Mouse (Mus musculus): Measurements from ENCODE around the gene Pald1. TPM values are rescaled to one million over a fixed set of nuclear protein-coding genes. Genes with fewer than 3 reads are reported as not detected.

The Pald1 gene
- total RNA-seq, 4 experiments from 2014 or later = 10.6 to 15.2 (median 13.0) TPM

- no peak for DNase-seq (ENCODE audit: low spot score in 2 of 2)
Measured at GRCm38 (mm10) chr10:61284309-61284708, 99.0 kb downstream of the Pald1 start.

GRCm38 (mm10) chr10:61281115-61281514 is 102.2 kb downstream of the Pald1 start:
- DNase-seq (ENCODE audit: low spot score in 2 of 2) = no peak

GRCm38 (mm10) chr10:61277918-61278674 is 105.2 kb downstream of the Pald1 start:
- DNase-seq (ENCODE audit: low spot score in 2 of 2) = no peak

- no peak for DNase-seq (ENCODE audit: low spot score in 2 of 2)
Measured at GRCm38 (mm10) chr10:61277051-61277450, 106.3 kb downstream of the Pald1 start.

GRCm38 (mm10) chr10:61275669-61276110 is 107.6 kb downstream of the Pald1 start:
- no peak for DNase-seq (ENCODE audit: low spot score in 2 of 2)

DNA sequence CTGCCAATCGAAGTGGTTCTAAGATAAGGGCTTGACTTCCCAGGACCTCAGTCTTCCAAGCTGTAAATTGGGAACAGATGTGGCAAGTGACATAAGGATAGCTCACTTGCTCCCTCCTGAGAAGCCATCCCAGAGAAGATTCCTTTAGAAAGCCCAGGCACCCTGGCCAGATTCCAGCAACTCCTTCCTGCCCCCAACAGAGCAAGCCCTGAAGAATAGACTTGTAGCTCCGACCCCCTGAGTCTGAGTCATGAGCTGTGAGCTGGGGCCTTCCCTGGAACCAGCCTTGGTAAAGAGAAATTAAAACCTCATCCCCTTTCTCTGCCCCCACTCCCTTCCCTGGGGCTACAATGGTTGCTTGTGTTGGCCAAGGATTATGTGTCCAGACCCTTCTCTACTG is 108.8 kb downstream of the Pald1 start:
- no peak for DNase-seq (ENCODE audit: low spot score in 2 of 2)

- DNase-seq (ENCODE audit: low spot score in 2 of 2) = no peak
Measured at GRCm38 (mm10) chr10:61273844-61274215, 109.5 kb downstream of the Pald1 start.

- DNase-seq (ENCODE audit: low spot score in 2 of 2) = no peak
Measured at GRCm38 (mm10) chr10:61273081-61273843, 110.1 kb downstream of the Pald1 start, which contains the start of gene Adamts14. Gene Adamts14, minus strand, starts transcription at chr10:61273438.

- no peak for DNase-seq (ENCODE audit: low spot score in 2 of 2)
Measured at GRCm38 (mm10) chr10:61272631-61273030, 110.7 kb downstream of the Pald1 start.

- no peak for DNase-seq (ENCODE audit: low spot score in 2 of 2)
Measured at GRCm38 (mm10) chr10:61272089-61272626, 111.2 kb downstream of the Pald1 start.

Other genes with a start within 250 kb of the Pald1 start
- 10 to 100 TPM; 23.4 to 33.9 (median 28.5) TPM for gene Sgpl1, start 235.8 kb downstream of the Pald1 start, total RNA-seq (2022)
- 1 to 10 TPM in 1 of 4 experiments, under 1 TPM in 3; 0.26 to 1.2 (median 0.72) TPM for gene Tbata, start 211.6 kb downstream of the Pald1 start, total RNA-seq (2022)
- gene Adamts14, start 110.1 kb downstream of the Pald1 start, total RNA-seq (2022) = under 1 TPM; 0.09 to 0.27 (median 0.18) TPM
- gene Prf1, start 85.7 kb downstream of the Pald1 start, total RNA-seq (2022) = not detected
- gene Nodal, start 34.4 kb upstream of the Pald1 start, total RNA-seq (2022) = under 1 TPM; 0.21 to 0.30 (median 0.22) TPM
- 10 to 100 TPM; 42.8 to 45.8 (median 44.4) TPM for gene Eif4ebp2, start 69.1 kb upstream of the Pald1 start, total RNA-seq (2022)
- 10 to 100 TPM; 18.8 to 22.2 (median 20.4) TPM for gene Lrrc20, start 92.3 kb upstream of the Pald1 start, total RNA-seq (2022)
- 1 to 10 TPM; 1.9 to 3.2 (median 2.9) TPM for gene Npffr1, start 212.0 kb upstream of the Pald1 start, total RNA-seq (2022)

All from left cerebral cortex, adult 8-10 months (tissue).